Mouse (Mus musculus) heart, adult 2 months (tissue): ENCODE measurements around the gene Fam71e1. TPM values are rescaled to one million over a fixed set of nuclear protein-coding genes. Genes with fewer than 3 reads are reported as not detected.

Source experiments
- DNase-seq, 2 experiments: peaks; one replicate each; pipeline ENCODE4 v3.0.0; 2021
- H3K27ac ChIP-seq: fragments of 200-600 bp; 2 replicates; pipeline ENCODE4 v1.8.1; 2022
- H3K27me3 ChIP-seq: fragments of 200-500 bp; 2 replicates; pipeline ENCODE4 v1.6.1; 2012; ENCODE audit warnings: mild to moderate bottlenecking, low read length, inconsistent platforms, mixed read lengths; ENCODE audit not compliant: control insufficient read depth, insufficient read depth
- H3K36me3 ChIP-seq: fragments of 200-500 bp; 2 replicates; pipeline ENCODE4 v1.6.1; 2012; ENCODE audit warnings: low read length, inconsistent platforms; ENCODE audit not compliant: control insufficient read depth, insufficient read depth
- H3K4me1 ChIP-seq: fragments of 200-500 bp; 2 replicates; pipeline ENCODE4 v1.6.1; 2011; ENCODE audit warnings: low read length; ENCODE audit not compliant: control insufficient read depth, insufficient read depth
- H3K4me3 ChIP-seq: fragments of 200-600 bp; 2 replicates; pipeline ENCODE4 v1.8.1; 2022
- H3K79me2 ChIP-seq: fragments of 200-500 bp; replicated peaks from 2 replicates; pipeline ENCODE4 v1.6.1; 2012; ENCODE audit warnings: mild to moderate bottlenecking, inconsistent platforms, low read length, moderate library complexity, mixed read lengths; ENCODE audit not compliant: control insufficient read depth, insufficient read depth
- H3K9ac ChIP-seq: fragments of 200-500 bp; 2 replicates; pipeline ENCODE4 v1.6.1; 2012; ENCODE audit warnings: low read depth, mild to moderate bottlenecking, control low read depth, inconsistent platforms, low read length, mixed read lengths
- CTCF ChIP-seq: fragments of 200-600 bp; IDR thresholded peaks from 2 replicates; pipeline ENCODE4 v1.8.1; 2022; ENCODE audit warnings: antibody characterized with exemption, mild to moderate bottlenecking, moderate library complexity
- EP300 ChIP-seq: fragments of 200-500 bp; IDR thresholded peaks from 2 replicates; pipeline ENCODE4 v1.6.1; 2011; ENCODE audit warnings: low read depth, low read length, control low read depth; ENCODE audit not compliant: insufficient read depth
- POLR2A ChIP-seq: fragments of 200-500 bp; IDR thresholded peaks from 2 replicates; pipeline ENCODE4 v1.6.1; 2011; ENCODE audit warnings: mild to moderate bottlenecking, low read depth, low read length, control low read depth; ENCODE audit not compliant: insufficient read depth
- WGBS: fragments of 180-500 bp; shearing (Covaris S2); methylation state at CpG from one replicate; pipeline ENCODE4 v1.1.7; 2018; 5-methylcytosine and 5-hydroxymethylcytosine counted together
- intact Hi-C: fragments of 180-260 bp; cut with DNase I; formaldehyde crosslinking; loops from one replicate; pipeline ENCODE4 v1.15.1; 2025
- polyA plus RNA-seq: library from polyadenylated mRNA; depleted of rRNA; stranded (reverse); fragments of >200 nt; gene quantifications from 2 replicates; pipeline ENCODE4 v1.2.3, GENCODE M21; 2012
- total RNA-seq, 2 experiments: library from RNA; stranded (reverse); gene quantifications; 2 replicates each; pipeline ENCODE4 v1.2.3; 2021

The Fam71e1 gene
- total and polyA plus RNA-seq, 3 experiments, result 2.6 to 6.4 (median 3.3) TPM

DNA sequence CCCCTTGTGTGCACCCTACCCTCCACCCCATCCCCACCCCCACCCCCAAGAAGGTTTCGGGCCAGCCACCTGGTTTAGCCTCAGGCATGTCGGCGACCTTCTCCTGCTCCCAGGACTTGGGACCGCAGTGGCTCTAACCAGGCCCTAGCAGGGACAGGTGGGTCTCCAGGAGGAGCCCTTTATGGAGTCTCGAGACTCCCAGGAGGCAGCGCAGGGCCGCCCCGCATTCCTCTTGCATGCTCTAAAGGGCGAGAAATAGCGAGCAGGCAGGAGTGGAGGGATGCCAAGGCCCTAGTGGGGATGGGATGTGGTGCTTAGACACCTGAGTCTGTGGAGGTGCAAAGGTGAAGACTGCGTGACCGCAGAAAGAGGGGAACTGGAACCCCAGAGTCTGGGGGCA, 28.1 kb downstream of the Fam71e1 start, which contains the start of gene Mybpc2:
TSS of gene Mybpc2 (minus strand) at position 155 of the 400 bp plus-strand sequence.
- H3K9ac ChIP-seq, result peak within 1 kb of the TSS; percentile 43
- H3K36me3 ChIP-seq, result no peaks in the 10 kb centered on the region
- H3K4me3 ChIP-seq, result peak within 1 kb of the TSS; percentile 19; the same call in 1 of the 2 replicates
- peak; percentile 49 to 64 for DNase-seq
- peaks cover 4% of the 10 kb centered on the region for H3K4me1 ChIP-seq
- H3K79me2 ChIP-seq, result no peaks in the 10 kb centered on the region
- intact Hi-C loops, result loop anchor here (2.0 to 5.0 kb wide), 2 partner anchors 24 to 123 kb away; no protein-coding TSS in a partner anchor
- H3K27me3 ChIP-seq, result no peaks in the 10 kb centered on the region
- peak within 1 kb of the TSS; percentile 72 for H3K27ac ChIP-seq
- whole genome bisulfite sequencing, result 35% methylated on average over 12 of the region's 12 CpGs
- TF ChIP-seq POLR2A (no peak), CTCF (no peak), EP300 (no peak)

DNA sequence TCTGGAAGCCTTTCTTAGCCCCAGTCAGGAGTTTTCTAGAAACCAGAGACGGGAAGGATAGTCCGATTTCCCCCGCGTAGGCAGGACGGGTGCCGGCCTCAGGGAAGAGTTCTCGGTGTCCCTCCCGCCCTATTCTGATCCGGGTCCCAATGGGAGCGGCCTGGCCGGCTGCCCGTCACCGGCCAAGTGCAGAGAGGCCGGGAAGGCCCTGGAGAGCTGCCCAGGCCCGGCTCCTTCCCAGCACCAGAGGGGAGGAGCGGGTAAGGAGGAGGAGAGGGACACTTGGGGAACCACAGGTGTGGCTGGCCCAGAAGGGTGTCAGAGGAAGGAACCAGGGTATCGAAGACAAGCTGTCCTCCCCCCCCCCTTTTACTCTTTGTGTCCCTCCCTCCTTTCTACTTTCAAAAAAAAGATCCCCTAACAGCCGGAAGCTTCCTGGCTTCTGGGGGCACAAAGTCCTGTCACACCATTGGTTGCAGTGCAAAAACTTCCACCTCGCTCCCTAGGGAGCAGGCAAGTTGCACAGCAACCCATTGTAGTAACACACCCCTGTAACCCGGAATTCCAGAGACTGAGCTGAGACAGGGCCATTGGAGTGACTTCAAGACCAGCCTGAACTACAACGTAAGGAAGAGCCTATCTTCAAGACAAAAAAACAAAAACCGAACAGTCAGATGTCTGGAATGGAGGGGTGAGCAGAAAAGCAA, 28.9 kb downstream of the Fam71e1 start:
- H3K79me2 ChIP-seq, result no peaks in the 10 kb centered on the region
- peak; percentile 91 to 93 for DNase-seq
- H3K4me3 ChIP-seq, result peak overlapping the region; percentile 19; the same call in 1 of the 2 replicates
- peak overlapping the region; percentile 72 for H3K27ac ChIP-seq
- WGBS, result 9% methylated on average over 22 of the region's 22 CpGs
- intact Hi-C loops, result loop anchor here (2.0 kb wide), 1 partner anchor 24 kb away; no protein-coding TSS in a partner anchor
- H3K27me3 ChIP-seq, result no peaks in the 10 kb centered on the region
- H3K9ac ChIP-seq, result peak overlapping the region; percentile 43
- no peaks in the 10 kb centered on the region for H3K36me3 ChIP-seq
- TF ChIP-seq POLR2A, result peak; percentile 32; the same call in 1 of the 2 replicates
- no peak for TF ChIP-seq CTCF
- peaks cover 4% of the 10 kb centered on the region for H3K4me1 ChIP-seq

DNA sequence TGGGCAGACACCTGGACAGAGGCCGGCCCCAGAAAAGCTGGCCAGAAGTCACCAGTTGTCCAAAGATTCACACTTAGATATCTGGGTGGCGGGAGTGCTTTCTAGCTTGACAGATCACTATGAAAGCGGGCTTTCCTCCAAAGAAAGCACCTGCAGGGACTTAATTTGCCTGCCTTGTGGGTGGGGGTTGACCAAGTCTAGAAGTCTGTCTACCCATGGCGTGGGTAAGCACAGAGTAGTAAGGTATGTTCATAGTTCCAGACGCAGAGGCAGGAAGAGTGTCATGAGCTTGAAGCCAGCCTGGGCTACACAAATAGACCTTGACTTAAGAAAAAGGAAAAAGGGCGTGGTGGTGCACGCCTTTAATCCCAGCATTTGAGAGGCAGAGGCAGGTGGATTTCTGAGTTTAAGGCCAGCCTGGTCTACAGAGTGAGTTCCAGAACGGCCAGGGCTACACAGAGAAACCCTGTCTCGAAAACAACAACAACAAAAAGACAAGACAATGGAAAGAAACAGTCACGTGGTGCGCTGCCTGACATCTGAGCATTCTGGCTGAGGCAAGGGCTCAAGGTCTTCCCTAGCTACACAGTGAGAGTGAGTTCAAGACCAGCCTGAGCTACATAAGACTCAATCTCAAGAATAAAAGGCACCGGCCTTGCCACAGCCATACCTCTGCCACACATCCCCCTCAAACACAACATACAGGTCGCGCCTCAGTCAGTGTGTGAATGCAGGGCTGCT, 30.2 kb downstream of the Fam71e1 start:
- TF ChIP-seq CTCF, result no peak
- no peak for TF ChIP-seq EP300
- no peak for TF ChIP-seq POLR2A
- H3K27me3 ChIP-seq, result no peaks in the 10 kb centered on the region

DNA sequence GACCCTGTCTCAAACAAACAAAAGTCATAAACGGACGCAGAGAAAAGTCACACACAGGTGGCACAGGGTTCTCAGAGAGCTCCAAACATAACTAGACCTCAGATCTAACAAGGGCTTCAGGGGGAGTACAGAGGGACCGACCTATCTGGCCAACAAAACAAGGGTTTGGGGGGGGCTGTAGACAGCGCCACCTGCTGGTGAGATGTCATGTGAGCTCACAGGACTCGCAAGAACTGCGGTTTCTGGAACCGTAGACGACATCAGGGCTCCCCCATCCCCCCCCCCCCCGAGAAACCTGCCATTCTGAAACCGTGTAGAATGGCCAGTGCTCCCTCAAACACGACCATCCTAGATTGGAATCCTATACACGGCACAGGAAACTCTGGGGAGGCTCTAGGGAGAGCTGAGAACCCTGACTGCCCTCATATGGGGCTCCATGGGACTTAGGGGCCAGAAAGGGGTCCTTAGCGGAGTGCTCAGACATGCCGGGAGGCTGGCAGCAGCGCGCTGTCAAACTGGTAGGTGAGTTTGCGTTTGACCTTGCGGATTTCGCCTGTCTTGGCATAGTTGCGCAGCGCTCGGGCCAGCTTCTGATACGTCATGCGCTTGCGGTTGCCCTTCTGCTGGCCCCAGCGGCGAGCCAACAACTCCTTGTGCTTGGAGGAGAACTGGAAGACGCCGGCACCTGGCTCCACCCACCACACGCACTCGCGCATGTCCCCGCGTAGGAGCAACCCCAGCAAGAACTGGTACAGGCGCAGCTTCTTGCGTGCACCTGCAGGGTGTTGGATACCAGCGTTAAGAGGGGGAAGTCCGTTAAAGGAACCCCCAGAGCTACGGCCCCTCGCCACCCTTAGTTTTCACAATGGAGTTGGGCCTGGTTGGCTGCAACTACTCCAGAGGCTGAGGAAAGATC, 31.4 kb downstream of the Fam71e1 start:
- no peaks in the 10 kb centered on the region for H3K36me3 ChIP-seq
- H3K4me3 ChIP-seq, result peak overlapping the region; percentile 55
- TF ChIP-seq CTCF (peak; percentile 83), POLR2A (peak; percentile 52; the same call in 1 of the 2 replicates), EP300 (no peak)
- peak; percentile 77 to 85 for DNase-seq
- H3K27ac ChIP-seq, result peak overlapping the region; percentile 84
- H3K79me2 ChIP-seq, result no peaks in the 10 kb centered on the region
- H3K27me3 ChIP-seq, result no peaks in the 10 kb centered on the region
- H3K4me1 ChIP-seq, result peaks cover 4% of the 10 kb centered on the region
- H3K9ac ChIP-seq, result peak overlapping the region; percentile 60
- intact Hi-C loops, result loop anchor here (2.0 kb wide), 1 partner anchor 19 kb away; no protein-coding TSS in a partner anchor
- WGBS, result 7% methylated on average over 40 of the region's 40 CpGs

More for the DNA sequence above, 30.2 kb downstream of the Fam71e1 start:
- H3K4me3 ChIP-seq, result no peak overlapping the region
- WGBS, result 89% methylated on average over 14 of the region's 14 CpGs
- H3K4me1 ChIP-seq, result peaks cover 4% of the 10 kb centered on the region
- H3K9ac ChIP-seq, result no peak overlapping the region
- no peak for DNase-seq
- intact Hi-C loops, result loop anchor here (2.0 kb wide), 1 partner anchor 20 kb away; no protein-coding TSS in a partner anchor
- H3K79me2 ChIP-seq, result no peaks in the 10 kb centered on the region
- H3K27ac ChIP-seq, result no peak overlapping the region
- no peaks in the 10 kb centered on the region for H3K36me3 ChIP-seq

DNA sequence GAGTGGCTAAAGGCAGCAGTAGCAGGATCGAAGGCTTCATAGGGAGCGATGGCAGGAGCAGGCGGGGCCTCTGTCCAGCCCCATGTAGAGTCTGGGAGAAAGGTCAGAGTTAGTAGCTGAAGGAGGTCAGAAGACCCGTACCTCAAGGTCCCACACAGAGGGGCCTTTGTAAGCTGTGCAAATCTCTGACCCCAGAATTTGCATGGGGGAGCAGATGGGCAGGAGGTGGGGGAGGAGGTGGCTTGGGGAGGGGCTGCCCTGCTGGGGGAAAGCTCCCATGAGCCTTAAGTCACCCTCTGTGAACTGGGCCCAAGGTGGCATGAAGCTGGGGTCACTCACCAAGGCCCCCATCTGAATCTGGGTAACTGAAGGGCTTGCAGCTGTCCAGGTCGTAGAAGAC, 33.1 kb downstream of the Fam71e1 start:
- Histone ChIP-seq H3K36me3 (no peaks in the 10 kb centered on the region), H3K79me2 (no peaks in the 10 kb centered on the region), H3K27me3 (no peaks in the 10 kb centered on the region), H3K27ac (no peak overlapping the region), H3K4me3 (no peak overlapping the region), H3K4me1 (peaks cover 4% of the 10 kb centered on the region), H3K9ac (no peak overlapping the region)
- DNase-seq, result no peak
- 73% methylated on average over 5 of the region's 5 CpGs for WGBS
- intact Hi-C loops, result no loop called here
- TF ChIP-seq CTCF, result no peak
- TF ChIP-seq EP300, result no peak
- no peak for TF ChIP-seq POLR2A
